Mouse (Mus musculus) thymus, adult 2 months (tissue): Measurements from ENCODE around the gene Abraxas1. TPM values are rescaled to one million over a fixed set of nuclear protein-coding genes. Genes with fewer than 3 reads are reported as not detected.
A peak's percentile ranks its signal among the peaks of the same experiment; 100 is the strongest.

Source experiments
- DNase-seq: peaks from one replicate; pipeline ENCODE4 v3.0.0; 2021
- H3K27ac ChIP-seq: fragments of 200-500 bp; 2 replicates; pipeline ENCODE4 v1.5.1; 2012; ENCODE audit warnings: low read length, control low read depth; ENCODE audit not compliant: control insufficient read depth, insufficient read depth
- H3K27me3 ChIP-seq: fragments of 200-500 bp; 2 replicates; pipeline ENCODE4 v1.6.1; 2012; ENCODE audit warnings: mild to moderate bottlenecking, low read length, moderate library complexity, mixed read lengths; ENCODE audit not compliant: control insufficient read depth, insufficient read depth
- H3K36me3 ChIP-seq: fragments of 200-500 bp; 2 replicates; pipeline ENCODE4 v1.6.1; 2012; ENCODE audit warnings: mild to moderate bottlenecking, low read length, moderate library complexity; ENCODE audit not compliant: control insufficient read depth, insufficient read depth
- H3K4me1 ChIP-seq: fragments of 200-500 bp; replicated peaks from 2 replicates; pipeline ENCODE4 v1.6.1; 2012; ENCODE audit warnings: low read length; ENCODE audit not compliant: control insufficient read depth, insufficient read depth
- H3K4me3 ChIP-seq: fragments of 200-500 bp; 2 replicates; pipeline ENCODE4 v1.5.1; 2012; ENCODE audit warnings: mild to moderate bottlenecking, low read length, control low read depth, moderate library complexity; ENCODE audit not compliant: control insufficient read depth, insufficient read depth
- CTCF ChIP-seq: fragments of 200-500 bp; IDR thresholded peaks from 2 replicates; pipeline ENCODE4 v1.5.1; 2012; ENCODE audit warnings: mild to moderate bottlenecking, control low read depth, low read length, moderate library complexity, borderline replicate concordance; ENCODE audit not compliant: control insufficient read depth, poor library complexity, insufficient read depth; ENCODE audit errors: extremely low read depth
- POLR2A ChIP-seq: fragments of 200-500 bp; IDR thresholded peaks from 2 replicates; pipeline ENCODE4 v1.6.1; 2012; ENCODE audit warnings: mild to moderate bottlenecking, low read length, control low read depth, moderate library complexity; ENCODE audit not compliant: control insufficient read depth, poor library complexity, insufficient read depth; ENCODE audit errors: extremely low read depth
- WGBS: fragments of 180-500 bp; shearing (Covaris S2); methylation state at CpG from one replicate; pipeline ENCODE4 v1.1.7; 2018; 5-methylcytosine and 5-hydroxymethylcytosine counted together
- polyA plus RNA-seq: library from polyadenylated mRNA; depleted of rRNA; stranded (reverse); fragments of >200 nt; gene quantifications from 2 replicates; pipeline ENCODE4 v1.2.3, GENCODE M21; 2012

Abraxas1 gene
- polyA plus RNA-seq, 1 experiment = 7.9 TPM

GRCm38 (mm10) chr5:100861140-100861539 is 40.4 kb upstream of the Abraxas1 start:
- 77% methylated on average over 4 of the region's 4 CpGs for WGBS
- Histone ChIP-seq H3K27me3 (no peaks in the 10 kb centered on the region), H3K36me3 (no peaks in the 10 kb centered on the region), H3K4me3 (no peak overlapping the region), H3K27ac (no peak overlapping the region), H3K4me1 (peaks cover 5% of the 10 kb centered on the region; the same call in 1 of the 2 replicates)
- DNase-seq = no peak
- TF ChIP-seq CTCF (no peak), POLR2A (no peak)

GRCm38 (mm10) chr5:100860417-100861053 is 39.8 kb upstream of the Abraxas1 start:
- Histone ChIP-seq H3K36me3 (no peaks in the 10 kb centered on the region), H3K27me3 (no peaks in the 10 kb centered on the region), H3K4me3 (no peak overlapping the region), H3K27ac (no peak overlapping the region), H3K4me1 (peaks cover 5% of the 10 kb centered on the region; the same call in 1 of the 2 replicates)
- no peak for DNase-seq
- WGBS = 94% methylated on average over 12 of the region's 12 CpGs
- TF ChIP-seq CTCF (no peak), POLR2A (no peak)

GRCm38 (mm10) chr5:100856552-100856951 is 35.8 kb upstream of the Abraxas1 start:
- H3K4me1 ChIP-seq = peaks cover 21% of the 10 kb centered on the region
- H3K36me3 ChIP-seq = no peaks in the 10 kb centered on the region
- no peak for TF ChIP-seq POLR2A
- no peak for TF ChIP-seq CTCF
- no peak overlapping the region; the same call in 1 of the 2 replicates for H3K27ac ChIP-seq
- 31% methylated on average over 3 of the region's 3 CpGs for WGBS
- H3K27me3 ChIP-seq = no peaks in the 10 kb centered on the region
- peak; percentile 57 for DNase-seq
- no peak overlapping the region for H3K4me3 ChIP-seq

GRCm38 (mm10) chr5:100853963-100854362 is 33.2 kb upstream of the Abraxas1 start:
- TF ChIP-seq POLR2A (no peak), CTCF (no peak)
- no peak for DNase-seq
- H3K27me3 ChIP-seq = no peaks in the 10 kb centered on the region
- WGBS = 89% methylated on average over 4 of the region's 4 CpGs
- no peak overlapping the region for H3K4me3 ChIP-seq
- no peak overlapping the region for H3K27ac ChIP-seq
- peaks cover 21% of the 10 kb centered on the region for H3K4me1 ChIP-seq
- H3K36me3 ChIP-seq = no peaks in the 10 kb centered on the region

- TF ChIP-seq CTCF (no peak), POLR2A (no peak)
These were observed 26.4 kb upstream of the Abraxas1 start for GRCm38 (mm10) chr5:100847143-100847542.

GRCm38 (mm10) chr5:100846599-100846920 is 25.8 kb upstream of the Abraxas1 start:
- H3K27ac ChIP-seq = no peak overlapping the region
- H3K4me1 ChIP-seq = peaks cover 13% of the 10 kb centered on the region
- no peak for DNase-seq
- peak overlapping the region; percentile 66 for H3K4me3 ChIP-seq
- no peak for TF ChIP-seq CTCF
- TF ChIP-seq POLR2A = no peak
- no peaks in the 10 kb centered on the region for H3K36me3 ChIP-seq
- 3% methylated on average over 22 of the region's 22 CpGs for WGBS
- H3K27me3 ChIP-seq = peaks cover 10% of the 10 kb centered on the region; the same call in 1 of the 2 replicates

More at GRCm38 (mm10) chr5:100847143-100847542, 26.4 kb upstream of the Abraxas1 start:
- DNase-seq = no peak
- Histone ChIP-seq H3K27ac (no peak overlapping the region), H3K4me3 (peak overlapping the region; percentile 66; the same call in 1 of the 2 replicates), H3K4me1 (peaks cover 13% of the 10 kb centered on the region), H3K36me3 (no peaks in the 10 kb centered on the region), H3K27me3 (peaks cover 10% of the 10 kb centered on the region; the same call in 1 of the 2 replicates)
- 16% methylated on average over 2 of the region's 2 CpGs for WGBS

- TF ChIP-seq POLR2A = no peak
- no peak for TF ChIP-seq CTCF
- Histone ChIP-seq H3K36me3 (no peaks in the 10 kb centered on the region), H3K27me3 (peaks cover 10% of the 10 kb centered on the region; the same call in 1 of the 2 replicates), H3K27ac (no peak overlapping the region), H3K4me1 (peaks cover 13% of the 10 kb centered on the region), H3K4me3 (peak overlapping the region; percentile 66)
- WGBS = under 1% methylated on average over 51 of the region's 52 CpGs
- peak; percentile 58 for DNase-seq
These were observed 25.3 kb upstream of the Abraxas1 start for GRCm38 (mm10) chr5:100845848-100846598.
